ENCODE assay signal across 8 mouse cellular contexts in genomic region chr5:104108127-104108875, GRCm38 (mm10). TPM values are rescaled to one million over a fixed set of nuclear protein-coding genes. Genes with fewer than 3 reads are reported as not detected.
DNase-seq lines count a peak whose midpoint lies in the region; ATAC-seq and TF ChIP-seq lines count a peak whose summit lies in the region.

No protein-coding gene starts in this region.

- DNase-seq in kidney, adult 8-10 months, result no peak
- DNase-seq in hindbrain, embryonic 11.5 days (ENCODE audit: low spot score), result peak; percentile 69
- DNase-seq in neural tube, embryonic 10.5 days (ENCODE audit: extremely low spot score, low spot score), result peak; percentile 47
- no peak for DNase-seq in spleen, postnatal 4 days (ENCODE audit: low spot score in 2 of 2)
- no peak for DNase-seq in urinary bladder, postnatal 4 days (ENCODE audit: low spot score in 2 of 2)

- WGBS in kidney, embryonic 16.5 days, result 47% methylated on average over 11 of the region's 11 CpGs
- 42% methylated on average over 11 of the region's 11 CpGs for WGBS in hindbrain, embryonic 11.5 days

- TF ChIP-seq POLR2A in cortical plate, adult 2 months (IDR thresholded peaks at IDR 0.05; ENCODE audit: extremely low read depth, insufficient read depth, low read length), result 0 out of 2 replicates have a peak, but pooled peaks have one; percentile 30

- H3K9me3 ChIP-seq in kidney, embryonic 16.5 days (ENCODE audit: low read length), result no peaks in the 10 kb centered on the region
- no peaks in the 10 kb centered on the region for H3K9me3 ChIP-seq in hindbrain, embryonic 11.5 days (ENCODE audit: control insufficient read depth, low read length)

- no peak for TF ChIP-seq CTCF in cortical plate, adult 2 months (IDR thresholded peaks at IDR 0.05; ENCODE audit: extremely low read depth, insufficient read depth, low read length)

- no peaks in the 10 kb centered on the region for H3K27me3 ChIP-seq in kidney, embryonic 16.5 days (ENCODE audit: insufficient read depth, low read length)
- H3K27me3 ChIP-seq in hindbrain, embryonic 11.5 days (ENCODE audit: control insufficient read depth, insufficient read depth, low read length), result no peaks in the 10 kb centered on the region

- peak overlapping the region; percentile 52 for H3K4me2 ChIP-seq in kidney, embryonic 16.5 days (replicated peaks; ENCODE audit: low read depth, low read length)
- peak overlapping the region; percentile 19 for H3K4me2 ChIP-seq in hindbrain, embryonic 11.5 days (replicated peaks; ENCODE audit: low read depth, low read length)

- peak overlapping the region; percentile 85 for H3K27ac ChIP-seq in kidney, embryonic 16.5 days (ENCODE audit: low read length)
- peak overlapping the region; percentile 98 for H3K27ac ChIP-seq in cortical plate, adult 2 months (ENCODE audit: insufficient read depth, low read length)
- H3K27ac ChIP-seq in hindbrain, embryonic 11.5 days (ENCODE audit: low read depth, low read length), result peak overlapping the region; percentile 89

- ATAC-seq in kidney, embryonic 16.5 days (ENCODE audit: low FRiP score, low TSS enrichment), result peak; percentile 42; the same call in 1 of the 2 replicates
- ATAC-seq in hindbrain, embryonic 11.5 days (ENCODE audit: low FRiP score), result peak; percentile 66
- no peak for ATAC-seq in megakaryocyte-erythroid progenitor cell, adult 5-6 weeks (replicated peaks; ENCODE audit: low FRiP score, low TSS enrichment, poor library complexity, severe bottlenecking)

- peak overlapping the region; percentile 7 for H3K9ac ChIP-seq in kidney, embryonic 16.5 days (replicated peaks; ENCODE audit: low read length)
- peak overlapping the region; percentile 16; the same call in 1 of the 2 replicates for H3K9ac ChIP-seq in hindbrain, embryonic 11.5 days (ENCODE audit: low read depth, low read length)

- H3K36me3 ChIP-seq in kidney, embryonic 16.5 days (ENCODE audit: insufficient read depth, low read length), result no peaks in the 10 kb centered on the region
- H3K36me3 ChIP-seq in hindbrain, embryonic 11.5 days (ENCODE audit: control insufficient read depth, insufficient read depth, low read length), result no peaks in the 10 kb centered on the region

- peak overlapping the region; percentile 27 for H3K4me3 ChIP-seq in kidney, embryonic 16.5 days (ENCODE audit: low read length)
- H3K4me3 ChIP-seq in cortical plate, adult 2 months (ENCODE audit: insufficient read depth, low read length), result no peak overlapping the region
- no peak overlapping the region for H3K4me3 ChIP-seq in hindbrain, embryonic 11.5 days (ENCODE audit: low read depth, low read length)

- peaks cover 52% of the 10 kb centered on the region for H3K4me1 ChIP-seq in kidney, embryonic 16.5 days (ENCODE audit: insufficient read depth, low read length)
- H3K4me1 ChIP-seq in cortical plate, adult 2 months (ENCODE audit: control insufficient read depth, insufficient read depth, low read length), result peaks cover 15% of the 10 kb centered on the region
- H3K4me1 ChIP-seq in hindbrain, embryonic 11.5 days (replicated peaks; ENCODE audit: control insufficient read depth, insufficient read depth, low read length), result peaks cover 16% of the 10 kb centered on the region

RNA-seq across cellular contexts. Expression of gene Sparcl1, which starts 5.2 kb away (rescaled TPM):
- polyA plus RNA-seq in kidney, embryonic 16.5 days (2015; fragmentation: Nextera tagmentation; extraction: Ambion mirVana), result 56.7 and 79.2 TPM in 2 replicates
- polyA plus RNA-seq in cortical plate, adult 2 months (2012; rRNA removed), result 1,820 and 1,861 TPM in 2 replicates
- polyA plus RNA-seq in hindbrain, embryonic 11.5 days (2014; fragmentation: Nextera tagmentation; extraction: Ambion mirVana), result 61.5 and 61.9 TPM in 2 replicates
- total RNA-seq in megakaryocyte-erythroid progenitor cell, adult 5-6 weeks (2014; fragmentation: Nextera tagmentation), result not detected in 2 replicates
- total RNA-seq in megakaryocyte-erythroid progenitor cell, adult 5-6 weeks (2017), result not detected in 2 replicates

RNA-seq across cellular contexts. Expression of gene Gm17660, which starts 30.9 kb away (rescaled TPM):
- polyA plus RNA-seq in kidney, embryonic 16.5 days (2015; fragmentation: Nextera tagmentation; extraction: Ambion mirVana), result not detected in 2 replicates
- polyA plus RNA-seq in cortical plate, adult 2 months (2012; rRNA removed), result 0.25 TPM in 1 of 2 replicates, not detected in the other
- not detected in 2 replicates for polyA plus RNA-seq in hindbrain, embryonic 11.5 days (2014; fragmentation: Nextera tagmentation; extraction: Ambion mirVana)
- not detected in 2 replicates for total RNA-seq in megakaryocyte-erythroid progenitor cell, adult 5-6 weeks (2014; fragmentation: Nextera tagmentation)
- total RNA-seq in megakaryocyte-erythroid progenitor cell, adult 5-6 weeks (2017), result not detected in 2 replicates

Comparison
In these comparisons a context has a peak if more than half of its experiments do, and no peak if none do; other contexts are left out.
1. DNase-seq: peak in hindbrain, embryonic 11.5 days (single experiment) and neural tube, embryonic 10.5 days (single experiment); none in kidney, adult 8-10 months (0 of 2), spleen, postnatal 4 days (0 of 2) and urinary bladder, postnatal 4 days (0 of 2).
2. RNA of gene Sparcl1, which starts 5.2 kb away (polyA plus RNA-seq): 1,820 to 1,861 TPM in cortical plate, adult 2 months; 56.7 to 79.2 TPM in kidney, embryonic 16.5 days and 61.5 to 61.9 TPM in hindbrain, embryonic 11.5 days; every median in the first group is over 10 times any median in the second.
3. Peak in every context shown above with its lines, with median percentiles within 50 percentile points of each other: H3K27ac ChIP-seq.